Mouse (Mus musculus) heart, embryonic 16.5 days (tissue): ENCODE results near the gene Tmem86a. TPM values are rescaled to one million over a fixed set of nuclear protein-coding genes. Genes with fewer than 3 reads are reported as not detected.

ENCODE experiments used
- ATAC-seq: fragments of 200-750 bp; cut with Nextera tagmentation; replicated peaks from 2 replicates; pipeline ENCODE4 v1.8.0; 2017; ENCODE audit warnings: moderate number of reproducible peaks; ENCODE audit not compliant: insufficient read depth, low FRiP score; ENCODE audit errors: extremely low read depth
- H3K27ac ChIP-seq: fragments of 300-500 bp; sonication (generic); 2 replicates; pipeline ENCODE4 v1.5.1; 2014; ENCODE audit warnings: mild to moderate bottlenecking, low read length, control low read depth, moderate library complexity
- H3K27me3 ChIP-seq: fragments of 300-500 bp; sonication (generic); 2 replicates; pipeline ENCODE4 v1.6.1; 2014; ENCODE audit warnings: low read length, mixed read lengths; ENCODE audit not compliant: control insufficient read depth, insufficient read depth
- H3K36me3 ChIP-seq: fragments of 300-500 bp; sonication (generic); 2 replicates; pipeline ENCODE4 v1.6.1; 2014; ENCODE audit not compliant: control insufficient read depth, insufficient read depth
- H3K4me1 ChIP-seq: fragments of 300-500 bp; sonication (generic); 2 replicates; pipeline ENCODE4 v1.6.1; 2014; ENCODE audit warnings: low read length, mixed read lengths; ENCODE audit not compliant: control insufficient read depth, insufficient read depth
- H3K4me2 ChIP-seq: fragments of 300-500 bp; sonication (generic); 2 replicates; pipeline ENCODE4 v1.6.1; 2014; ENCODE audit warnings: low read depth, mild to moderate bottlenecking, control low read depth, low read length
- H3K4me3 ChIP-seq: fragments of 300-500 bp; sonication (generic); 2 replicates; pipeline ENCODE4 v1.5.1; 2014; ENCODE audit warnings: mild to moderate bottlenecking, control low read depth, low read length
- H3K9ac ChIP-seq: fragments of 300-500 bp; sonication (generic); 2 replicates; pipeline ENCODE4 v1.6.1; 2014; ENCODE audit warnings: low read length, control low read depth
- H3K9me3 ChIP-seq: fragments of 300-500 bp; sonication (generic); replicated peaks from 2 replicates; pipeline ENCODE4 v1.6.1; 2016; ENCODE audit warnings: low read length; ENCODE audit not compliant: control insufficient read depth
- WGBS: fragments of 180-500 bp; shearing (Covaris S2); extraction: QIAGEN DNeasy Blood & Tissue Kit; methylation state at CpG from one replicate; pipeline ENCODE4 v1.1.7; 2014; 5-methylcytosine and 5-hydroxymethylcytosine counted together
- polyA plus RNA-seq: library from polyadenylated mRNA; unstranded; fragments of >200 nt; fragmentation: Nextera tagmentation; extraction: Ambion mirVana; gene quantifications from 2 replicates; pipeline ENCODE4 v1.2.1, GENCODE M21; 2015

Gene Tmem86a
- polyA plus RNA-seq, 1 experiment from 2014 or later: 20.1 TPM

- Histone ChIP-seq H3K27me3 (no peaks in the 10 kb centered on the region), H3K9me3 (no peaks in the 10 kb centered on the region), H3K36me3 (peaks cover 5% of the 10 kb centered on the region; the same call in 1 of the 2 replicates), H3K27ac (no peak overlapping the region), H3K4me1 (peaks cover 26% of the 10 kb centered on the region), H3K9ac (no peak overlapping the region), H3K4me2 (no peak overlapping the region), H3K4me3 (no peak overlapping the region)
- 84% methylated on average over 4 of the region's 4 CpGs for WGBS
- no peak for ATAC-seq
Measured at GRCm38 (mm10) chr7:47056273-47056672, 5.9 kb downstream of the Tmem86a start.

- H3K27ac ChIP-seq: no peak overlapping the region
Measured at GRCm38 (mm10) chr7:47059339-47059738, 8.9 kb downstream of the Tmem86a start.

GRCm38 (mm10) chr7:47061560-47061959, 11.2 kb downstream of the Tmem86a start:
- Histone ChIP-seq H3K9me3 (no peaks in the 10 kb centered on the region), H3K4me2 (no peak overlapping the region), H3K9ac (no peak overlapping the region), H3K27ac (no peak overlapping the region), H3K4me3 (no peak overlapping the region), H3K27me3 (no peaks in the 10 kb centered on the region), H3K36me3 (no peaks in the 10 kb centered on the region), H3K4me1 (peaks cover 8% of the 10 kb centered on the region)
- no peak for ATAC-seq
- WGBS: 63% methylated on average over 5 of the region's 5 CpGs

More at GRCm38 (mm10) chr7:47059339-47059738, 8.9 kb downstream of the Tmem86a start:
- ATAC-seq: no peak
- Histone ChIP-seq H3K4me1 (peaks cover 10% of the 10 kb centered on the region), H3K4me3 (no peak overlapping the region), H3K36me3 (no peaks in the 10 kb centered on the region), H3K9me3 (no peaks in the 10 kb centered on the region), H3K9ac (no peak overlapping the region), H3K4me2 (no peak overlapping the region), H3K27me3 (no peaks in the 10 kb centered on the region)
- 34% methylated on average over 7 of the region's 7 CpGs for WGBS

- Histone ChIP-seq H3K27ac (no peak overlapping the region), H3K9me3 (no peaks in the 10 kb centered on the region), H3K27me3 (no peaks in the 10 kb centered on the region), H3K36me3 (no peaks in the 10 kb centered on the region), H3K4me2 (no peak overlapping the region), H3K9ac (no peak overlapping the region), H3K4me1 (no peaks in the 10 kb centered on the region), H3K4me3 (no peak overlapping the region)
- WGBS: 76% methylated on average over 3 of the region's 3 CpGs
- ATAC-seq: no peak
Measured at GRCm38 (mm10) chr7:47066942-47067341, 16.5 kb downstream of the Tmem86a start.

- no peak for ATAC-seq
- no peaks in the 10 kb centered on the region for H3K4me1 ChIP-seq
- H3K36me3 ChIP-seq: no peaks in the 10 kb centered on the region
- H3K9ac ChIP-seq: no peak overlapping the region
- no peak overlapping the region for H3K4me3 ChIP-seq
- no peaks in the 10 kb centered on the region for H3K27me3 ChIP-seq
- no peaks in the 10 kb centered on the region for H3K9me3 ChIP-seq
- no peak overlapping the region for H3K4me2 ChIP-seq
- no peak overlapping the region for H3K27ac ChIP-seq
- WGBS: 51% methylated on average over 5 of the region's 5 CpGs
Measured at GRCm38 (mm10) chr7:47067879-47068278, 17.5 kb downstream of the Tmem86a start.

- 68% methylated on average over 5 of the region's 5 CpGs for WGBS
- H3K9ac ChIP-seq: no peak overlapping the region
- peaks cover 7% of the 10 kb centered on the region for H3K4me1 ChIP-seq
- no peak for ATAC-seq
- no peaks in the 10 kb centered on the region for H3K9me3 ChIP-seq
- no peaks in the 10 kb centered on the region for H3K27me3 ChIP-seq
- no peaks in the 10 kb centered on the region for H3K36me3 ChIP-seq
- no peak overlapping the region for H3K4me2 ChIP-seq
- no peak overlapping the region for H3K27ac ChIP-seq
- H3K4me3 ChIP-seq: no peak overlapping the region
Measured at GRCm38 (mm10) chr7:47072551-47072950, 22.1 kb downstream of the Tmem86a start.

DNA sequence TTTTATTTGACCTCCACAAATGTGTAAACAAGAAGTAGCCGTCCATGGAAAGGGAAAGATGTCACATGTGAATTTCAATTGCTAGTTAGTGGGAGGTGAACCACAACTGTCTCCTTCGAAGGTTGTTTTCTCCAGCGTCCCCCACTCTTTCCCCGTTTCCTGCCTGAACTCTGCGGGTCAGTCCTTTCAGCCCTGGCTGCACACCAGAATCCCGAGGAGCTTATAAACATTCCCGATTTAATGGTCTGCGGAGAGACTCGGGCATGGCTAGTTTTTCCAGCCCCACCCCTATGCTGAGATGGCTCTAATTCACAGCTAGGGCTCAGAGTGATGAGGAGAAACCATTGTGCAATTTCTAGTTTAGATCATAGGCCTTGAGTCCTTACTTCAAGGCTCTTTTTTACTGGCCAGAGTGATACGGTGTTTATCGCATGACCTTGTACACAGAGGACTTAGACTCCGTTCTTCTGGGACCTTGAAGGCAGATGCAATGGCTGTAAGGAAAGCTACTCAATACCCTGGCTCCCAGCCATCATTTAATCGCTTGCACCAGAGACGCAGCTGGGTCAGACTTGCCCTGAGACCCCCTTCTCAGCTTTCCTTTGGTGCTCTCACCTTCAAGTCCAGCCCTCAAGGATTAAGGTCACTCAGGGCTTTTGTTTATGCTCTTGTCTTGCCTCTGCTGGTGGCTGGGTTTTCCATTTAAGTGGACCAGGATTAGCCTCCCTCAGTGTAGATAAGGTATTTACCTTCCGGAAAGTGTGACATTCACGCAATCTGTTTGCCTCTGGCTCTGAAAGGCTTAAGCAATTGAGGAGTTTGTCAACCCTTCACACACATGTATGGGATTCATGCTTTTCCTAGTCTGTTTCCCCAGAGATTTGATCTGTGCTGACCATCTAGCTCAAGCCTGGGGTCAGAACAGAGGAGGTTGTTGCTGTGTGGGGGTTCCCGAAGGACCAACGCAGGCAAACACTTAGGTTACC, 23.4 kb downstream of the Tmem86a start:
- Histone ChIP-seq H3K9me3 (no peaks in the 10 kb centered on the region), H3K4me3 (no peak overlapping the region), H3K4me1 (peaks cover 7% of the 10 kb centered on the region), H3K4me2 (no peak overlapping the region), H3K9ac (no peak overlapping the region), H3K36me3 (no peaks in the 10 kb centered on the region), H3K27ac (no peak overlapping the region), H3K27me3 (no peaks in the 10 kb centered on the region)
- ATAC-seq: no peak
- 44% methylated on average over 18 of the region's 18 CpGs for WGBS

- H3K9me3 ChIP-seq: no peaks in the 10 kb centered on the region
- no peaks in the 10 kb centered on the region for H3K27me3 ChIP-seq
- ATAC-seq: no peak
- 89% methylated on average over 6 of the region's 6 CpGs for WGBS
- H3K36me3 ChIP-seq: no peaks in the 10 kb centered on the region
- no peak overlapping the region for H3K27ac ChIP-seq
- H3K9ac ChIP-seq: no peak overlapping the region
- H3K4me2 ChIP-seq: no peak overlapping the region
- peaks cover 9% of the 10 kb centered on the region for H3K4me1 ChIP-seq
- no peak overlapping the region for H3K4me3 ChIP-seq
Measured at GRCm38 (mm10) chr7:47076193-47076592, 25.8 kb downstream of the Tmem86a start.

- Histone ChIP-seq H3K4me2 (no peak overlapping the region), H3K9me3 (no peaks in the 10 kb centered on the region), H3K27ac (no peak overlapping the region), H3K4me3 (no peak overlapping the region), H3K9ac (no peak overlapping the region), H3K4me1 (peaks cover 9% of the 10 kb centered on the region), H3K36me3 (no peaks in the 10 kb centered on the region), H3K27me3 (no peaks in the 10 kb centered on the region)
- no peak for ATAC-seq
- 70% methylated on average over 3 of the region's 3 CpGs for WGBS
Measured at GRCm38 (mm10) chr7:47076729-47077128, 26.3 kb downstream of the Tmem86a start.
